Mouse (Mus musculus) gonadal fat pad, adult 2 months (tissue): Measurements from ENCODE around the gene Scn4b. TPM values are rescaled to one million over a fixed set of nuclear protein-coding genes. Genes with fewer than 3 reads are reported as not detected.

ENCODE experiments used
- DNase-seq: peaks from one replicate; pipeline ENCODE4 v3.0.0-alpha.2; 2012; ENCODE audit warnings: low read depth
- polyA plus RNA-seq: library from polyadenylated mRNA; depleted of rRNA; stranded (reverse); fragments of >200 nt; gene quantifications from 2 replicates; pipeline ENCODE4 v1.2.3, GENCODE M21; 2012; rRNA removed

The Scn4b gene
- polyA plus RNA-seq = 0.32 and 0.61 TPM in 2 replicates

DNA sequence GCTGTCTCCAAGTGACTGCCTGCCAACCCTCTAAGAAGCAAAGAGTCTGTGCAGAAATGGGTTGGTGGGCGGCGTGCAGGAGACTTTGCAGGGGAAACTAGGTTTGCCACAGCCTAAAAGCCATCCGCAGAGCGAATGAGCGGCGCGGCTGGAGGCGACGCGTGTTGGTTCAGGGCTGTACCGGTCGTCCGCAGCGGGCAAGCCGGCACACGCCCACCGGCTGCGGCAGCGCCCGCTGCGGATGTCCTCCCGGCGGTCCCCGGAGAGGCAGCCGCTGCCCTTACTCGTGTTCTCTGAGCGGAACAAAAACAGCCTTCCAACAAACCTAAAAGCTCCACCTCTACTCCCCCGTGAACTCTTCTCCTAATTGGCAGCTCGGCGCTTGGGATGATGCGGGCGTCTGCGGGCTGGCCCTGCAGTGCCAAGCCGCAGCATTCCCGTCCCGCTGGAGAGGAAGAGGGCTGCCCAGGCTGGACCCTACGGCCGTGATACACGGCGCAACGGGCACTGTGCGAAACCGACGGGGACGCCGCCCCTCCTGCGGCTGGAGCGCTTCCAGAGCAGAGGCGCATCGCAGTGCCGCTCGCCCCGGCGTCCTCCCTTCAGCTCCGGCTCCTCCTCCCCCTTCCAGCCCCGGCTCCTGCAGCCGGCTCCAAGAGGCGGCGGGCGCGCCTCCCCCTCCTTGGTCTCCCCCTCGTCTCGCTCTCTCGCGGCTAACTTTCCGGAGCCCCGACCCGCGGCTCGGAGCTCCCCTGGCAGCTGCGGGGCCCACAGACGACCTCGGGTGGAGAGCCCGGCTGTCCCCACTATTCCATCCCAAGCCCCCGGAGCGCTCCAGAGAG lies at the start of gene Scn4b:
TSS of gene Scn4b (plus strand) at position 205 of the 842 bp plus-strand sequence.
- DNase-seq = no peak

- DNase-seq = no peak
Observed at GRCm38 (mm10) chr9:45090811-45091210, 47.4 kb upstream of the Scn4b start.

DNA sequence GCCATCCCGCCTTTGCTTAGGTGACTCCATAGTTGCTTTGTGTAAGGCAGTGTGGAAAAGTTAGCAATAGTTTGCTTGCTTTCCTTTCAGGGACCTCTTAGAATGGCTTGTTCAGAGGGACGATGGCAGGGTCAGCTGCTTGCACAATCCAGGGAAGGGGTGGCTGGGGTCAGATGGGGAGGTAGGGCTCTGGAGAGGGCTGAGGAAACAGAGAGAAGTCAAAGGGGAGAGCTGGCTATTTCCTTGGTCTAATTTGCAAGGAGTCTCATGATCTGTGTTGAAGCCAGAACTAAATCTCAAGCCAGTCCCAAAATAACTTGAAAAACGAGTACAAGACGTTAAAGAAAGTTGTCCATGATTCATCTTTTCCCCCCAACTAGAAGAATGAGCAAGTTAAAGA lies 45.6 kb upstream of the Scn4b start:
- DNase-seq = no peak

DNA sequence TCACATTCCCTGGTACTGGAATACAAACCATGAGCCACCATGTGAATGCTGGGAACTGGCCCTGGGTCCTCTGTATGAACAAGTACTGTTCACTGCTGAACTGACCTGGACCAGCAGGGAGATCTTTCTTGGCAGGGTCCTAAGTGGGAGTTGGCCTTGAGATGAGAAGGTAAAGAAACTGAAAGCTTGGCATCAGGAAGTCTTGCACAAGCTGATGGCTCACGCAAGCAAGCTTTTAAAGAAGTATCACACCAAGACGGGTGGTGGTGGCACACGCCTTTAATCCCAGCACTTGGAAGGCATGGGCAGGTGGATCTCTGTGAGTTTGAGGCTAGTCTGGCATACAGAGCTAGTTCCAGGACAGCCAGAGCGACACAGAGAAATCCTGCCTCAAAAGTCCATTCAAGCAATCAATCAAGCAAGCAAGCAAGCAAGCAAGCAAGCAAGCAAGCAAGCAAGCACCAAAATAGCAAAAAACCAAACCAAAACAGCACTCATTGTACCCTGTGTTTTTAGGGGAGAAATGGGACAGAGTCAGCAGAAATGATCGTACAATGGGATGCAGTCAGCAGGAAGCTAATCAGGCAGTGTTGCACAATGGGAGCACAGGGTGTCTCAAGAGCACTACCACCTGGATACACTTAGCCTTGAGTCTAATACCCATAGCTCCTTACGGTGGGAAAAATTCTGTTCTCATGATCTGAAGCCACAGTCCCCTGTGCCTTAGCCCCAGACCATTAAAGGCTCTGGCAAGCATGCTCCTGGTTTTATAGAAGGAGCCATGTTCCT lies 42.9 kb upstream of the Scn4b start:
- DNase-seq = no peak

GRCm38 (mm10) chr9:45097877-45098276 lies 40.3 kb upstream of the Scn4b start:
- no peak for DNase-seq

GRCm38 (mm10) chr9:45098426-45098825 lies 39.8 kb upstream of the Scn4b start:
- DNase-seq = no peak

- DNase-seq = no peak
Observed at GRCm38 (mm10) chr9:45102528-45102927, 35.7 kb upstream of the Scn4b start.

- no peak for DNase-seq
Observed at GRCm38 (mm10) chr9:45103211-45103979, 34.8 kb upstream of the Scn4b start.

DNA sequence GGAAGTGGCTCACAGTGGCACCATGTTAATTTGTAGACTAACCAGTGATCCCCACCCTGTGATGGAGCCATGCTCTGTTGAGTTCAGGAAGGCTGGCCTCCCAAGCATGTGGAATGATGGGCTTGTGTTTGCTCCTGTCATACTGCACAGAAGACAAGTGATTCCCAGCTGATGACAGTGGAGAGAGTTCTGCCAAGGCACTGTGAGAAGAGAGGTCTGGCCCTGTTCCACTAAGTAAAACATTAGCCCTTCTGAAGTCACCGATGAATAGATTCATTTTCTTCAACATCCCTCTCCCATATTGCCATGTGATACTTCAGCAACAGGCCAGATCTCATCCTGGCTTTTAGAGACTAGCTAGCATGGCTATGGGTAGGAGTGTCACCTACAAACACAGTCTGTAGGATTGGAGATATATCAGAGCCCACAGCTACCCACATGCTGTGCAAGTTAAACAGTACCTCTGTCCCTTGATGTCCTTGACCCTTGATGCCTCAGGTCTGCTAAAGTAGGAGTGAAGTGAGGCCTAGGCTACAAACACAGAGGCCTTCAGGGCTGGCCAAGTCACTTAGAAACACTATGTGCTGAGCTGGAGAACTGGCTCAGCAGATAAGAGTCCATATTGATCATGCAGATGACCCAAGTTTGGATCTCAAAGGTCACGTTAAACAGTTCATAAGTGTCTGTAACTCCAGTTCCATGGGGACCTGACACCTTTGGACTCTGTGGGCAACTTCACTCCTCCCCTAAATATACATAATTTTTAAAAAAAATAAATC lies 32.4 kb upstream of the Scn4b start:
- no peak for DNase-seq

GRCm38 (mm10) chr9:45115706-45116105 lies 22.5 kb upstream of the Scn4b start:
- no peak for DNase-seq

DNA sequence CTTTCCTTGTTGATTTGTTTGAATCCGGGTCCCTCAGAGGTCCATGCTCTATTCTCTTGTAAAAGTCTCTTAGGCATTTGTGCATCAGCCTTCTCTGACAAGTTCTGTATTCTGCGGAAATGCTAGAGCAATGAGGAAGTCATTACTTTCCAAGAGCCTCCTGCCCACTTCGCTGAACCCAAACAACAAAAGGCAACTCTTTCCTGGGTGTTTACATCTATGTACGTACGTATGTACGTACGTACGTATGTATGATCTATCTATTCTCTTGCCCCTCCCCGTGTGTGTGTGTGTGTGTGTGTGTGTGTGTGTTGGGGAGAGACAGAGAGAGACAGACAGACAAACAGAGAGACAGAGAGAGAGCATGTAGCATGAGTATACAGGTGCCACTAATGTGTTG lies 21.4 kb upstream of the Scn4b start:
- DNase-seq = no peak

DNA sequence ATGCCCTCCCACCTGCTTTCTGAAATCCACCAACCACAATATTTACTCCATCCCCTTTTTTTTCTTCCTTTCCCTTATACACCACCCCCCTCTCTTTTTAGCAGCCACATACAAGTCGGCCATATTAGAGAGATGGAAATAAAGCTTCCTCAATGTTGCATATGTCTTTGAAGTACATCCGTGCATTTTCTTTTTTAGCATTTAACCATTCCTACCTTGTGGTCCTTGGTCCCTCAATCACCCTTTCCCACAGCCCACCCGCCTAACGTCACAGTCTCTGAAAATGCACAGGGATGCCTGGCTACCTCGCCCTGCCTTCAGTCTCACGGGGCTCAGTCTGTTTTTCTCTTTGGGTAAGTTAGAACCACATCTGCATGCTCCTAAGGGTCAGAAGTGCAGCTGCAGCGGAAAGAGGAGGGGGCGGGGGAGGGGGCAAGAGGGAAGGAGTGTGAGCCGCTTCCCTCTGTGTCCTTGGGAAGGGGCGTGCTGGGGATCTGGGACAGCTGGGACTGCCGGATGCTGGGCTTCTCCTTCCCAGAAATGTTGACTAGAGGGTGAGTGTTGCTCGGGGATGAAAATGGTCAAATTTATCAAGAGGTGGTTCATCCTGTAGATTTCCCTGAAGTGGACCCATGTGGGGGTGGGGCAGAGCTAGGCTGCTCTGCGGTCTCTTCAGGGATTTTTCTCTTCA lies 20.3 kb upstream of the Scn4b start, which contains the start of gene Scn2b:
TSS of gene Scn2b (plus strand) at position 42 of the 691 bp plus-strand sequence.
- no peak for DNase-seq

- no peak for DNase-seq
Observed at GRCm38 (mm10) chr9:45118552-45118951, 19.6 kb upstream of the Scn4b start.

- no peak for DNase-seq
Observed at GRCm38 (mm10) chr9:45119316-45119953, 18.8 kb upstream of the Scn4b start.

- no peak for DNase-seq
Observed at GRCm38 (mm10) chr9:45119954-45120530, 18.2 kb upstream of the Scn4b start.

GRCm38 (mm10) chr9:45120567-45120966 lies 17.6 kb upstream of the Scn4b start:
- DNase-seq = no peak

DNA sequence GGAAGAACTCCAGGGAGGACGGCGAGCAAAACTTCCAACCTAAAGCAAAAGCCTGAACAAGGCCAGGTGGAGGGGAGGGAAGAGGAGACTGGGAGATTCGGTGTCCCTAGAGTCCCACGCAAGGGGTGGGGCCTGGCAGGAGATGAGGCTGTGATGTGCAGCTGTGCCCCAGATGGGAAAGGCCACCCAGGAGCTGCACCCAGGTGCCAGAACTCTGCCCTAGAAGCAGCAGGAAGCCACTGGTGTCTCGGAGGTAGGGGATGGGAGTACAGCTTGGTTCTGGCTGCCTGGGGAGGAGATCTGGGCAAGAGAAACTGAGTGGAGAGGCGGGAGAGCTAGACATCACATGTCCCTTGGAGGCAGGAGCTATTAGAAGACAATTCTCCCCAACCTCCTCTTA lies 17.2 kb upstream of the Scn4b start:
- no peak for DNase-seq

DNA sequence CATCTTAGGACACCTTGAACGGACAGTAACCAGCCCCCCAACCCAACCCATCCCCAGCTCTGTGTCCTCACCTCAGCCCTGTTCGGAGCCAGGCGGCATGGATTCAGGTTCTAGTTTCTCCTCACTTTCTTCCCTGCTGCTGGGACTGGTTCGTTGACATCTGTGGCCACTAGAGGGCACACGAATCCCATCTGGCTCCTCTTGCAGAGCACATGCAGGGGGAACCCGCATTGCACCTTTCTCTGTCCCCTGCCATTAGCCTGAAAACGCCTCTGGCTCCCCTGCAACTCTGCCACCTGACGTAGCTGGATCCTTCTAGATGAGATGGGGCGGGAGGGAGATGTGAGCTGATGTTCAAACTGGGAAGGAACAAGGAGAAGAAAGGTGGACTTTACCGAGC lies 16.4 kb upstream of the Scn4b start:
- no peak for DNase-seq

DNA sequence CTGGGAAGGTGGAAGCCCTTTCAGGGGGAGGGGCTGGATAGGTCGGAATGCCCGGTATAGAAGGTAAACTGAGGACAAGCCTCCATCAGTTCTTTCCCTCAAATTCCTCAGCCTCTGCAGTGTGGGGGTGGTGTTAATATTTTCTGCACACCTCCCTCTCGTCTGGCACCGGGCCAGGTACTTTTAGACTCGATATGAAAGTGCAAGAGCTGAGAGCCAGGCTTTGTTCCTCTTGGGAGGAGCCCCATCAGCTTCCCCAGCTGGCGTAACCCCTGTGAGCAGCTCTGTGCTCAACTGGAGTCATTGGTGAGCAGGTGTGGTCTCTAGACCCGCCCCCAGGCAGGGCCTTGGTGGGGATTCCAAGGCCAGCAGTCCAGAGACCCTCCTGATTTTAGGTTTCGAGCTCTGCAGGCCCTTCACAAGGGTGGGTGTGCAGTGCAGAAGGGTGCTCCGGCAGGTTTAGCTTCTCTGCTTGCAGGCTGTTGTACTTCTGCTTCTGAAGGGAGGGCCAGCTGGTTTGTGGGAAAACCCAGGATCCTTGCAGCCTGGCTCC lies 15.9 kb upstream of the Scn4b start:
- no peak for DNase-seq

DNA sequence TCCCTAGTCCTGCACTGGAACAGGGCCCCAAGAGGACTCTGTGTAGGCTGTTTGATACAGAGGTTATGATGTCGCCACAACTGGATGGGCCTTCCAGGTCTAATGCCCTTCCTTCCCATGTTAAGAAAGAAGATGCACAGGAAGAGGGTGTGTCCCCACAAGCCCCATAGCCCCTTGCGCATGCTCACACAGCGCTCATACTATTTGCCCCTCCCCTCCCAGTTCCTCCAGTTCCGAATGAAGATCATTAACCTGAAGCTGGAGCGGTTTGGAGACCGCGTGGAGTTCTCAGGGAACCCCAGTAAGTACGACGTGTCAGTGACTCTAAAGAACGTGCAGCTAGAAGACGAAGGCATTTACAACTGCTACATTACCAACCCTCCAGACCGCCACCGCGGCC lies 13.0 kb upstream of the Scn4b start:
- no peak for DNase-seq
